Mouse (Mus musculus) spleen, embryonic (tissue): ENCODE results near the gene Rtn4rl2.

Experiments used
- CTCF ChIA-PET: fragments of 350-600 bp; sonication (Branson Sonifier 250); formaldehyde crosslinking; loops from one replicate; lab custom pipeline; 2022; lab: Charles Lee

Gene Rtn4rl2

DNA sequence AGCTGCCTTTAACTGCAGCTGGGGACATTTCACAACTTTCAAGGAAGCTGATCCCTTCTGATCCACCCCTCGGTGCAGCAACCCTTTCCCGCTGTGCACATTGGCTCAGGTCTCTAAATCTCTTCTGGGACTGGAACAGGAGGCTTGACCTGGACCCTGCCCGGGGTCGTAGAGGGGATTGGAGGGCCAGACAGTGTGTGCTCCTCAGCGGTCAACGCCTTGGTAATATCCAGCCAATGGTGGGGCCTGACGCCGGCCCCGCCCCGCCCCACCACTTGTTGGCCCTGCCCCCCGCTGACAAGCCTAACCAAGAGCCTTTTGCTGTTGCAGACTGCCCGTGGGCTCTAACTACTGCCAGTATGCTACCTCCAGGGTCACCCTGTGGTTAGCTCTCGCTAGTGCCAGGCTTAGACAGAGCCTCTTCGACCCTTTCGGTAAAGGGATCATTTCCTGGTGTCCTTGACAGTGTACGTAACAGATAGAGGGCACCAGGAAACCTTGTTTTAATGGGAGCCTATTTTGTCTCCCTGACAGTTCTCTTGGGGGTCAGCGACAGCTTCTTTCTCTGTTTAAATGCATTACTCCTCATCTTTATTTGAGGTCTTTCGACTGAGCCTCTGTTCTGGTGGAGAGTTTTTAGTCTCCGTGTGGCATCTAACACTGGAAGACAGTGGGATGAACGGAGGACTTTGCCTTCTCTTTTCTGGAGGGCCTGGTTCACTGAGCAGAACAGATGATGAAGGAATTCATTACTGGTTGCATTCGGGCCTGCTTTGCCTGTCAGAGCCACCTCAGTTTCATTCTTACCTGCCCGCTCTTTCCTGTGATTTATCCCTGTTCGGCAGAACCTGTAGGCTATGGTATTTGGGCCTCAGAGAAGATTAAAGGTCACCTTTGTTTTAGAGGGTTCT is 35.1 kb downstream of the Rtn4rl2 start:
- CTCF ChIA-PET: interaction anchor here (0.6 kb wide), 1 partner anchor 15 kb away, joined by 4 read pairs; no protein-coding TSS in a partner anchor

DNA sequence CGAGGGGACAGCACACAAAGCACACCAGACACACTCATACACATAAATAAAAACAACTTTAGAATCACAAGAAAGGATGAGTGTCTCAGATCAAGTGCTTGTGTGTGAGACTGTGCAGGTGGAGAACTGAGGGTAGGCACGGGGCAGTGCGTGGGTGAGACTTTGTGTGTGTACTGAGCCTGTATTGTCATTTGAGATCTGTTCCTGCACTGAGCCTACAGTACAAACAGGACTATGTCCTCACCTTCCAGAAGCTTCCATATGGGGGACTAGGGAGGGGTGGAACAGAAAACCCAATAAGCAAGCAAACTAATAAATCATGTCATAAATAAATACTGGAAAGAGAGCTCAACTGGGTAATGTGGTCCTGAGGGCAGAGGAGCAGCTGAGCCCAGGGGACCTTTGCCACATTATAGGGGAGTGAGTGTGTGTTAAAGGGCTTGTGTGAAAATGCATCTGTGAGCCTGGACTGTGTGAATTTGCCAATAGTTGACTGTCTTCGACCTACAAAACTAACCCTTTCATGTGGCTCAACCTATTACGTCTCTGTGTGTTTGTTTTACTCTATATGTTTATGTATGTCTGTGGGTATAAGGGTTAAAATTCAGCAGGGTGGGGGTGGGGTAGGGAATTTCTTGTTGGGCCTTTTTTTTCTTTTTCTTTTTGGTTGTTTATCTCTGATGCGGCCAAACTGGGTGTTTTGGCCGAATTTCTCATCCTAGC is 35.9 kb downstream of the Rtn4rl2 start:
- CTCF ChIA-PET: interaction anchor here (0.6 to 0.7 kb wide), 2 partner anchors 16 to 197 kb away, joined by 3 to 4 read pairs; partner anchors contain the start of gene Tnks1bp1

DNA sequence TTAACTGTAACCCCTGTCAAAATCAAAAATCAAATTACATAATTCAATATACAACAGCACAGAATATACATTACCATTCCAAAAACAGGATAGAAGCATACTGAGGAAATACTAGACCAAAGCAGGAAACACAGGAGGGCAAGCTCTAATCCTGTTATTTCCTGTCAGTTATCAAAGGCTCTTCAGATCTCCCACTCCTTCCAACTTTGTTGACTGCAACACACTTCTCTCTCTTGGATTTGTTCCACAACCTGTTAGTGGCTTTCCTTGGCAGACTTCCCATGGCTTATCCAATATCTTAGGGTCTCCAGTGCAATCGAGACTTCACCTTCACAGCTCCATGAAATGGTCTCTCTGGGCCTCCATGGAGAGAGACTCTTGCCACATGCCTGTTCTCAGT is 41.3 kb downstream of the Rtn4rl2 start:
- CTCF ChIA-PET: interaction anchor here (0.5 kb wide), 1 partner anchor 19 kb away, joined by 5 read pairs; no protein-coding TSS in a partner anchor

DNA sequence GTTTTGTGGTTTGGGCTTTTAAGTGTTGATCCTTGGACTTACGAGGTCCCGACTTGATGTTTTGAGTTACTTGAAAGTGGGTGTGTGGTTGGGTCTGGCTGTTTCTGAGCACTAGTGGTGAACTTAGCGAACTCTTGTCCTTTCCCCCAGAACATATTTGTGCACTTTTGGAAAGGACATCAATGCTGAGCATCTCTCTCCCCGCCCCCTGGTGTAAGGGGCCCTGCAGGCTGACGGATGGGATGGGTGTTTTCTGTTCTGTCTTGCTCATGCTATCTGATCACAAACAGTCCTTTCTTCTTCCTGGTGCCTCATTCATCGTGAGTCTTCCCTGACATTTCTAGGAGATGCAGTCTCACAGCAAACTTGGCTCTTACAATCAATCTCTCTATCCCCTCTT is 42.9 kb downstream of the Rtn4rl2 start:
- CTCF ChIA-PET: no interaction called here

DNA sequence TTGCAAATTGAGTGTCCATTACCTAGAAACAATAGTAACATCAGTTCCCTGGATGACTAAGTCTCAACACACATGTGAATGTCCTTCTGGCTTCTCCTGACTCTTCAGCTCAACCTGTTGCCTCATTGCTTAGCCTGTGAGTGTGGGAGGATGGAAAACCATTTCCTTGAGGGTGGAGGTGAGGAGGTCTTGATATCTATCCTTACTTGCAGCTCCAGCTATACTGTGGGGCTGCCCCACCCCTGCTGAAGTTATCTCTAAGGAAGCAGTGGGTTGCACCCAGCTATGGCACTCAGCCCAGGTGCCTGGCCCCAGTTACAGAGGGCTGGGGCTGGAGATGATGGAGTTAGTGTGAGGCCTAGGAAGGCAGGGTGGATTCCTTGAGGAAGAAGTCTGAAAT is 44.6 kb downstream of the Rtn4rl2 start:
- CTCF ChIA-PET: no interaction called here

DNA sequence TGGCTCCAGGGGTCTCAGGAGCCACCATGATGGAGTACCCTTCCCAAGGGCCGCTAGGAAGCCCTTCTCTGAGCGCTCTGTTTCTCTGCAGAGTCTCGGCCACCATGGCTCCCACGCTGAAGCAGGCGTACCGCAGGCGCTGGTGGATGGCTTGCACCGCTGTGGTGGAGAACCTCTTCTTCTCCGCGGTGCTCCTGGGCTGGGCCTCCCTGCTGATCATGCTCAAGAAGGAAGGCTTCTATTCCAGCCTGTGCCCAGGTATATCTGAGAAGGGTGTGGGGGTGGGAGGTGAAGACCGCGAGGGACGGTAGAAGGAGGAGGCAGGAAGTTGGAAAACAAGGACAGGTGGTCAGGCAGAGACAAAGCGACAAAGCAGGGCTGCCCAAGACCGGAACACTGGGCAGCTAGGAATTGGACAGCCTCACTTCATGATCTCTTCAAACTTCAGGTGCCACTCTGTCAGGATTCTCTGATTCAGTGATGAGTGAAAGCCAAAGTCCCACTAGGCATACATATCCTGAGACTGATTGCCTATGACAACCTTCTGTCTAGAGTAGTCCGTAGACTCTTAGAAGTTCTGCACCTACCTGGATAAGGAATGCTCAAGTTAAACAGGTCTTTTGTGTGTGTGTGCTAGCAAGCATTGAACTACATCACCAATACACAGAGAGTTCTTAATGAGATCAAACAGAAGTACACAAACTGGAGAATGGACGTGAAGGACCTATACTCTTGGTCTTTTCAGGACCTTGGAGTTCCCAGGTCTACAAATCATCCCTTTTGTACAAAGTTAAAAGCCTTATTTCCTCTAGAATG is 45.6 kb downstream of the Rtn4rl2 start:
- CTCF ChIA-PET: no interaction called here

DNA sequence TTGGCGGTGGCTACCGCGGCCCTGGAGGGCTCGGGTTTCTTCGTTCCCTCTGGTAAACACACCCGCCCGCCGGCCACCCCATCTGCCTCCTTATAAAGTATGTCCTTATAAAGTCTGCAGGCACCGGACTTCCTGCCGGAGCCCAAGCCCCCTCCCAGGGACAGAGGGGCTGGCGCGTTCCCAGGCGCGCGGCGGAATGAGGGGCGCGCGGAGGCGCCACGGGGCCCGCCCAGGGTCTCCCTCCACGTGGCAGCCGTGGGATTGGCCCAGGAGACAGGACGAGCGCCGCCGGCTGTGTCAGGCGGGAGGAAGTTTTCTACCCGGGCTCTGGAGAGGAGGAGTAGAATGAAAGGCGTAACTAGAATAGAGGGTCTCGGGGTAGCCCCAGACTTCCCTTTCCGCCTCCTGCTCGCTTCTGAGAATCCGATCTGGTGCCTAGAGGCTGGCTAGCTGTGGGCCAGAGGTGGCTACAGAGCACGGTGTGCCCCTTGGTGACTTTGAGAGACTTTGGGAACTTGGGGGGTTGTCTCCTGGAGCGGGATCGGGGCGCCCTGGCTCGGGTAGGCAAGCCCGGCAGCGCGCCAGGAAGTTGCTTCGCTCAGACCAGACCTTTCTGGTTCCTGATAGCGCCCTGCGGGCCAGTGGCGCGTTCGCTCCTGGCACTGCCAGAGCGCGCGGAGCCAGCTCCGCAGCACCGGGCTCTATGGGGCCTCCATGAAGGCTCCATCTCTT is 46.3 kb downstream of the Rtn4rl2 start:
- CTCF ChIA-PET: interaction anchor here (0.5 kb wide), 1 partner anchor 49 kb away, joined by 4 read pairs; no protein-coding TSS in a partner anchor

DNA sequence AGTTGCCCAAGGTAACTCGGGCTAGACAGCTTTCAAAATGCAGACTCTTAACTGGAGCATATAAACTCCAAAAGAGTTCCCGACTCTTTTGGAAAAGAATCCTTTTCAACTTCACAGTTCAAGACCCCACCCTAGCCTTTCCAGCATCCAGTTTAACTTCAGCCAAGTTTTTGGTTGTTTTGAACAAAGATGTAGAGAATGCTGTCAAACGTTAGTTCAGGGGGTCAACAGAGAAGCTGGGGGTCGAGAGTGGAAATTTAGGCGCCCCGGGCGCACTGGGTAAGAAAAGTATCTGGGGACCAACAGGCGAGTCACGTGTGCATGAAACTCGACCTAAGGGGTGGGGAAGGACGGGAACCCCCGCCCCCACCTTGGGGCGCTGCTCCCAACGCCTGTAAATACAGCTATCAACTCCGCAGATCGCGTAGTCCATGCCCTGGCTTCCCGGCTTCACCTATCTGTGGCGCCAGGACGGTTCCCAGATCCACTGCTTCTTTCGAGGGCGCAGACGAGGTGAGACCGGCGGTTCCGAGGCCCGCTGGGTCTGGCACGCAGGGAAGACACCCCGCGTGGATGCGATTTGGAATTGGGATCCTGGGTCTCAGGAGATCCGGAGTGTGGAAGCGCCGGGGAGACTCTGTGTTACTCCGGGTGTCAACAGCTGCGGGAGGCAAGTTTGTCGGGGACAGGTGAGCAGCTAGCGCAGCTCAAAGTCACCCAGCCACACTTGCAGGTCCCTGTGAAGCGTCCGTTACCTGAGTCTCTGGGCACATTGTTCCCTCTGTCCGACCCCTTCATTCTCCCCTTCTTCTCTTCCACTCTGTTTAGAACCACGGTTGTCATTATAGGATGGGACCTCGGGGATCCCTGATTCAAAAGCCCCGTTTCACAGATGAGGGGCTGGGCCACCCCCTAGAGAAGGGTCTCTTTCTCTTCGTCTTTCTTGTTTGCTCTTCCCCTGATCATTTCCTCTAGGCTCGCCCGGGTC is 47.2 kb downstream of the Rtn4rl2 start:
- CTCF ChIA-PET: interaction anchor here (0.5 to 0.6 kb wide), 2 partner anchors 12 to 49 kb away, joined by 3 to 4 read pairs; no protein-coding TSS in a partner anchor

DNA sequence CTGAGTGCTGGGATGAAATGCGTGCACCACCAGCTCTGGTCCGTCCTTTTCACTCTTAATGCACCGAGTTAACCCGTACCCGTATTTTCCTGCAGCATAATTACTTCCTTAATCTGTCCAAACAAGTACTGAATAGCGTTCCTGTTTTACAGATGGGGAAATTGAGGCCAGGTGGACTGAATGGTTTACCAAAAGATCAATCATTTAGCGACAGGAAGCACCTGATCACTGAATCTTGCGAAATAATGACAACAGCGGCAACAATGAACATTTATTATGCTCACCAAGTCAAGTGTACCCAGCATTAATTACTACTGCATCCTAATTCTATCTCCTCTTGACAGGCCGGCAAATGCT is 47.9 kb downstream of the Rtn4rl2 start, which contains the start of gene Slc43a1:
Gene Slc43a1 (plus strand): TSS at position 258 of the 357 bp plus-strand sequence.
- CTCF ChIA-PET: interaction anchor here (0.7 kb wide), 1 partner anchor 28 kb away, joined by 4 read pairs; no protein-coding TSS in a partner anchor

DNA sequence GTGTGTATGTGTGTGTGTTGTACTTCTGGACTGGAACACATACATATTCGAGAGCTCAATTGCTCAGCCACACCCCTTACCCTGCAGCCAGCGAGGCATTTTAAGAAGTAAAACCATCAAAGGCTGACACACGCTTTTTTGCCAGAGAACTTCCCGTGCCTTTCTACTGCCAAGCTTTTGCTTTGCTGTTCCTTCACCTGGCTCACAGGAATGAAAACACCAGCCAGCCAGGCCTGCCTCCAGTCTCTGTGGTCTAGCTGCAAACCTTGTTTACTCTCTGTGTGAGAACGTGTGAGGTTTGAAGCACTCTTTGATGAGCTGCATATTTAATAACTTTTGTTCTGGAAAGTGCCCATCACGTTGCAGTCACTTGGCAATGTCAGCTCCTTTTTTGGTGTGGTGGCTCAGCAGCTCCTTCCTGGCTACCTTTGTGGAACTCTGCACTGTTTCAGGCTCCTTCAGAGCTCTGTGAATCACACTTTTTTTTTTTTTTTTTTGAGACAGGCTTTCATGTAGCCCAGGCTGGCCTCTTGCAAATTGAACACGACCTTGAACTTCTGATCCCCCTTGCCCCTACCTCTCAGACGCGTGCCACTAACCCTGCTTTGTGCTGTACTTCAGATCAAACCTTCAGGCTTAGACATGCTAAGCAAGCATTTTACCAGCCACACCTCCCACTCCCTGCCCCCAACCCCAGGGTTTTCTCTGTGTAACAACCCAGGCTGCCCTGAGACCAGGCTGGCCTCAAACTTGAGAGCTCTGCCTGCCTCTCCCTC is 48.5 kb downstream of the Rtn4rl2 start:
- CTCF ChIA-PET: interaction anchor here (0.6 to 0.7 kb wide), 2 partner anchors 28 to 217 kb away, joined by 3 to 4 read pairs; no protein-coding TSS in a partner anchor

DNA sequence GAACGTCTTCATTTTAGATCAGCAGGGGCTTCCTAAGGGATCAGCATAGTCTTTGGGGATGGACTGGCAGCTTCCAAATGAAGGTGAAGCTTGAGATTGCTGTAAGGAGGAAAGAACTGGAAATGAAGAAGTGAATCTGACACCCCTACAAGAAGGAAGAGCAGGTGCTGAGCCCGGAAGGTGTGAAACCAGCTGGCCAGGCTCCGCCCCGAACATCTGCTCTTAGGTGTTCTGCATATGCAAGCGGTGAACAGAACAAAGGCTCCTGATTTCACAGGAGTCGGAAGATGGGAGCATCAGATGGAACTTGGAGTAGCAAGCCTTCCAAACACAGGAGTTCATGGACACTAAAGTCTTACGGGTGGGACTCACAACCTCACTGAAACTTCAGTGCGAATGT is 49.4 kb downstream of the Rtn4rl2 start:
- CTCF ChIA-PET: interaction anchor here (1.0 kb wide), 1 partner anchor 18 kb away, joined by 3 read pairs; no protein-coding TSS in a partner anchor

DNA sequence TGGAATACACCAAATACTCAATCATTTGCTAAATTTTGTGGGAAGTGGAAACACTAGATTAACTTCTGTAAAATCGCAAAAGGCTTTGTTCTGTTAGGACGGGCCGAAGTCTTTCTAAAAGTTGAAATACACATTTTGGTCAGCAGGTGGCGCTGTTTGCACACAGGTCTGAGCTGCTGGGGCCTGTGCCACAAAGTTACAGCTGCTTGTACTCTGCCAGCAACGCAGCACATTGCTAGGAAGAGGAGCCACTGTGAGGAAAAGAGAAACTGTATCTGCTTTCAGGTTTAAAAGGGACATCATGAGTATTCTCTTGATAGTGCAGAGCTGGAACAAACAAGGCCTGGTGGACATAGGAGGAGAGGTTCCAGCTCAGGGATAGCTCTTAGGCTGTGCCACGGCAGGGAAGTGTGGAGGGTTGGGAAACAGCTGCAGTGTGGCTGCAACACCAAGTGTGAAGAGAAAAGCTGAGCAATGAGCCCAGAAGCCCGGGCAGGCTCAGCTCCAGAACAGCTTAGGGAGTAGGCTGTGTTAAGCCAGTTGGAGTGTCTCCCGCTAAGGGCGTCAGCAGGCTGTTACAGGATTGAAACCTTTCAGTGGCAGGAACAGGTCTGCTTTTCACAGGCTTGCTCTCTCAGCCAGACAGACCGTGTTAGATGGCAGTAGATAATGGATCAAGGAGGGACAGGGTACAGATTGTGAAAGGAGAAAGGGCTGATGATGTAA is 54.7 kb downstream of the Rtn4rl2 start:
- CTCF ChIA-PET: interaction anchor here (0.5 to 2.0 kb wide), 5 partner anchors 24 to 377 kb away, joined by 3 to 8 read pairs (median 4); no protein-coding TSS in a partner anchor

DNA sequence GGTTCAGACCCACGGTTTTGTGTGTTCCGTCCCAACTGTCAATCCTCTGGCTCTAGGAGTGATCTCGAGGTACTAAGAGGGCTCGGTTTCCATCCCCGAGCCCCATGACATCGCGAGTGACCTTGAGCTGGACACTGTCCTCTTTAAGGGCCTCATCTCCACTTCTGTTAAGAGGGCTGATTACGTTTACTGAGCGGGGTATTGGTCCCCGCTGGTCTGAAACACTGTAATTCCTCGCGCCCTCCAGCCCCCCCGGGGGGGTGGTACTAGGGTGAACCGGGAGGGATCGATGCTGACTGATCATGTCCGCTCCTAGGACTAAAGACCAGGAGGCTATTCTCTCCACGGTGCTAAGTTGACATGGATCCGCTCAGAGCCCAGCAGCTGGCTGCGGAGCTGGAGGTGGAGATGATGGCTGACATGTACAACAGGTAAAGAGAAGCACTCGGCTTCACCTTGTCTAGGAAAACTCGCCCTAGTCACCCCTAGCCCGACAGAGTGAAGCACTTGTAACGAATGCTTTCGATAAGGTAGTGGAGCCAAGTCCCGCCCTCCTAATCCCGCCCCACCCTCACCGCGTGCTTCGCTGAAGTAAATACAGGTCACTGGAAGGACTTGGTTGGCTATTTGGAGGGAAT is 59.1 kb downstream of the Rtn4rl2 start:
- CTCF ChIA-PET: interaction anchor here (0.6 to 1.4 kb wide), 3 partner anchors 12 to 38 kb away, joined by 3 read pairs; no protein-coding TSS in a partner anchor

DNA sequence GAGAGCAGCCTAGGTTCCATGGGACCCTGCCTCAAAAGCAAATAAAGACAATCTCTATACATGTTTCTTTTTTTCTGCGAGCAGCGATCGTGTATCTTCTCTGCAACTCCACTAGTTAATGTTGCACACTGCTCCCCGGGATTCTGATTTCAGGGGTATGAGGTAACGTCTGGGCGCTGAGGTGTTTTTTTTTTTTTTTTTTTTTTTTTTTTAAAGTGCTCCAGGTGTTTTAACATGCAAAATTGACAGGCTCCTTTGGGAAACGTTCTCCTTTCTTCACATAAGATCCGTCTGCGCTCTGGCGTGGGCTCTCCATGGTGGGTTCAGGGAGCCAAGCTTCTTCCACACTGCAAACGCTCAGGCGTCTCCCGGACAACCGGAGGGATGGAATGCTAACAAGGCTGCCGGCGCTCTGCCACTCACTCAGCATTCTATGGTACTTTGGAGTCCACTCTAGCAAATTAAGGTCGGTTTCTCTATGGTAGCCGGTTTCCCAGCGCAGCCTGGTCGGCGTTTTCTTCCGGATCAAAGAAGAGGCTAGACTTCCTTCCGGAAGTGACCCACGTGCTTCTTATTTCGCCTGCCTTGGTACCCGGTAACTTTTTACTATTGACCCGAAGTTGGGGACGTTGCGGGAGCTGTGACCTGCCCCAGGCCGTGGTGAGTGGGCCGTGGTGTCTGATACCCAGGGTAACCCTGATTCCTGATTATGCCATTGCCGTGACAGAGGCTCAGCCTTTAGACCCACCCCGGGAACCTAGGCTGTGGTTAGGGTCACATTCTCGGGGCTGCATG is 59.8 kb downstream of the Rtn4rl2 start, which contains the start of gene Timm10:
Gene Timm10 (plus strand): TSS at position 510 of the 795 bp plus-strand sequence.
- CTCF ChIA-PET: interaction anchor here (0.6 to 1.4 kb wide), 2 partner anchors 13 to 38 kb away, joined by 3 read pairs; no protein-coding TSS in a partner anchor

DNA sequence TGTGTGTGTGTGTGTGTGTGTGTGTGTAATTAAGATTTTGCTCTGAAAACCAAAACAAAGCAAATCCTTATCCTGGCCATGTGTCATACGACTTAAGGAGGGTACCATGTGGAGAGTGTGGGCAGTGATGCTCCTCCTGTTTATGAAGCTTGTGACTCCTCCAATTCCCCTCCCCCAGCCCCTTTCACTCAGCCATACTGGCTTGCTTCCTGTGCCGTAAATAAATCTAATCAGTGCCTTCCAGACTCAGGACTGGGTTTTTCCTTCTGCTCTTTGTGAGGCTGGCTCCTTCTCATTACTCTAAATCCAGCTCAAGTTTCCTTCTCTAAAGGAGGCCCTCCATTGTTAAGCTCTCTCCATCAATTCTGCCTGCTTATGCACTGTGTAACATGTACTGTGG is 63.3 kb downstream of the Rtn4rl2 start:
- CTCF ChIA-PET: no interaction called here

DNA sequence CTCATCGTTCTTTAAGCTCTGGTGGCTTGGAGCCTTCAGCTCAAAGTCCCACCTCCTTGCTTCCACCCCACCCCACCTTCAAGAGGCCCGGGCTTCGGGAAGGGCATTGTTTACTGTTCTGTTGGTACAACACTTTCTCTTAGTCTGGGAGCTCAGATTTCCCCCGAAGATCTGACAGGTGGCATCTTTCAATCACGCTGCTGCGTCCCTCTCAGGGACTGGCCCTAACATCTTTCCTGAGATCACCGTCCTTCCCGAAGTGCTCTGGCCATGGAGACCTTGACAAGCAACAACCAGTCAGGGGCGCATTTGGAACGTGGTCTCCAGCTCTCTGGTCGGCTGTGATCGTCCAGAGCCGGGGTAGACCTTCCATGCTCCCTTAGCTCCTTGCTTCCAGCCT is 64.0 kb downstream of the Rtn4rl2 start, which contains the start of gene Smtnl1:
Gene Smtnl1 (minus strand): TSS at position 101 of the 400 bp plus-strand sequence.
- CTCF ChIA-PET: no interaction called here
